Mouse (Mus musculus) myocyte (in vitro differentiated cells): ENCODE measurements around the gene Zfhx3.

Experiments used
- CEBPB ChIP-seq: IDR thresholded peaks from 2 replicates; pipeline ENCODE4 v1.6.1; 2011; ENCODE audit warnings: mild to moderate bottlenecking, moderate library complexity; ENCODE audit not compliant: poor library complexity, insufficient read depth, severe bottlenecking
- MYOG ChIP-seq, 3 experiments: IDR thresholded peaks; one replicate each; pipeline ENCODE4 v1.6.1; 2011; ENCODE audit warnings: control low read depth in 2 of 3, low read depth in 2 of 3, mild to moderate bottlenecking in 2 of 3; ENCODE audit not compliant: insufficient read length in 2 of 3, control insufficient read depth in 1 of 3, insufficient read depth in 1 of 3
- POLR2A ChIP-seq: IDR thresholded peaks from one replicate; pipeline ENCODE4 v1.6.1; 2011; ENCODE audit warnings: low read depth, mild to moderate bottlenecking, control low read depth, moderate library complexity; ENCODE audit not compliant: insufficient read length
- USF1 ChIP-seq: IDR thresholded peaks from one replicate; pipeline ENCODE4 v1.6.1; 2011; ENCODE audit warnings: low read depth, mild to moderate bottlenecking, control low read depth, moderate library complexity

DNA sequence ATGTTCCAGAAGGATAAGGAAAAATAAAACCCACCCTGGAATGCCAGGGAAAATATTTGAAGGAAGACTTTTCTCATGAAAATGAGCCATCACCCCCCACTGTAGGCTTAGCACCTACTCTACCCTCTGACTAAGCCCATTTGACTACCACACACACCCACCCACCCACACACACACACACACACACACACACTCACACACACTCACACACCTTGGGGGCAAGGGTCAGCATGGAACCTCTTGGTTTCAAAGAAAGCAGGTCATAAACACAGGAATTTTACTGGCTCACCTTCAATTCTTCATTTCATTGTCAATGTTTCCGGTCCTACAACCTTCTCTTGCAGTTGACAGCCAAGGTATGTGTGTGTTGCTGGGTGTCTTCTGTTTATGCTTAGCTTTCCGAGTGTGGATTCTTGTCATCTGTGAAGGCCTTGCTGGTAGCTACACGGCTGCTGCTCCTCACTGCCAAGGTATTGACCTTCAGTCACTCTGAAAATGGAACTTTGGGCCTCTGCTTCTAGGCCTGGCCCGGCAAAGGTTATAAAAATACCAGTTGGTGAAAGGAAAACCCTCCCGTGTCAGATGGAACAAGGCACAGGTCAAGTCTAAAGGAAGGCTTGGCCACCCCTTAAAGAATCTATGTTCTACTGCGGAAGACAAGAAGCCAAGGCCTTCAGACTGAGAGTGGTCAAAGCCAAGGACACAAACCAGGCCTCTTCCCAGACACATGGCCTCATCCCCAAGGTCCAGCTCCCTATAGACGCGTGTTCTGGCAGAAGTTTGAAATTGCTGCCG, 641.6 kb downstream of the Zfhx3 start:
- TF ChIP-seq POLR2A (no peak), USF1 (no peak), CEBPB (no peak), MYOG (IDR thresholded peaks at IDR 0.05; ENCODE audit: control insufficient read depth in 1 of 3, insufficient read depth in 1 of 3, insufficient read length in 2 of 3, low read depth in 2 of 3) (no peak)
